Mouse (Mus musculus) liver, embryonic 12.5 days (tissue): Measurements from ENCODE around the gene Rrp1. TPM values are rescaled to one million over a fixed set of nuclear protein-coding genes. Genes with fewer than 3 reads are reported as not detected.
A peak's percentile ranks its signal among the peaks of the same experiment; 100 is the strongest.

ENCODE experiments used
- ATAC-seq: fragments of 200-750 bp; cut with Nextera tagmentation; 2 replicates; pipeline ENCODE4 v1.8.0; 2017; ENCODE audit warnings: moderate number of reproducible peaks, mild to moderate bottlenecking, moderate library complexity
- H3K27ac ChIP-seq: fragments of 300-500 bp; sonication (generic); 2 replicates; pipeline ENCODE4 v1.5.1; 2016; ENCODE audit warnings: mild to moderate bottlenecking
- H3K27me3 ChIP-seq: fragments of 300-500 bp; sonication (generic); replicated peaks from 2 replicates; pipeline ENCODE4 v1.6.1; 2016; ENCODE audit warnings: mild to moderate bottlenecking, moderate library complexity
- H3K36me3 ChIP-seq: fragments of 300-500 bp; sonication (generic); 2 replicates; pipeline ENCODE4 v1.6.1; 2016; ENCODE audit warnings: mild to moderate bottlenecking, moderate library complexity
- H3K4me1 ChIP-seq: fragments of 300-500 bp; sonication (generic); 2 replicates; pipeline ENCODE4 v1.6.1; 2016
- H3K4me2 ChIP-seq: fragments of 300-500 bp; sonication (generic); 2 replicates; pipeline ENCODE4 v1.6.1; 2016; ENCODE audit warnings: mild to moderate bottlenecking, moderate library complexity
- H3K4me3 ChIP-seq: fragments of 300-500 bp; sonication (generic); 2 replicates; pipeline ENCODE4 v1.5.1; 2016; ENCODE audit warnings: mild to moderate bottlenecking, moderate library complexity
- H3K9ac ChIP-seq: fragments of 300-500 bp; sonication (generic); 2 replicates; pipeline ENCODE4 v1.6.1; 2016; ENCODE audit warnings: mild to moderate bottlenecking, moderate library complexity
- H3K9me3 ChIP-seq: fragments of 300-500 bp; sonication (generic); replicated peaks from 2 replicates; pipeline ENCODE4 v1.6.1; 2016; ENCODE audit warnings: mild to moderate bottlenecking, moderate library complexity
- WGBS: fragments of 180-500 bp; shearing (Covaris S2); methylation state at CpG from one replicate; pipeline ENCODE4 v1.1.7; 2016; ENCODE audit not compliant: insufficient replicate concordance; 5-methylcytosine and 5-hydroxymethylcytosine counted together
- polyA plus RNA-seq: library from polyadenylated mRNA; unstranded; fragments of >200 nt; fragmentation: Nextera tagmentation; extraction: Ambion mirVana; gene quantifications from 2 replicates; pipeline ENCODE4 v1.2.1, GENCODE M21; 2016

Rrp1 gene
- polyA plus RNA-seq = 200 and 201 TPM in 2 replicates

GRCm38 (mm10) chr10:78412319-78413151 is at the start of gene Rrp1:
Gene Rrp1, minus strand, starts transcription at chr10:78413043.
- Histone ChIP-seq H3K4me1 (peaks cover 28% of the 10 kb centered on the region), H3K27me3 (no peaks in the 10 kb centered on the region), H3K36me3 (peaks cover 39% of the 10 kb centered on the region), H3K9ac (peak within 1 kb of the TSS; percentile 79), H3K9me3 (no peaks in the 10 kb centered on the region), H3K4me2 (peak within 1 kb of the TSS; percentile 77), H3K4me3 (peak within 1 kb of the TSS; percentile 89), H3K27ac (peak within 1 kb of the TSS; percentile 74)
- ATAC-seq = peak; percentile 89
- under 1% methylated on average over 70 of the region's 70 CpGs for WGBS

- no peaks in the 10 kb centered on the region for H3K9me3 ChIP-seq
- no peak overlapping the region for H3K9ac ChIP-seq
- no peak overlapping the region for H3K27ac ChIP-seq
- H3K4me3 ChIP-seq = no peak overlapping the region
- peaks cover 65% of the 10 kb centered on the region for H3K4me1 ChIP-seq
- no peak for ATAC-seq
- no peak overlapping the region for H3K4me2 ChIP-seq
- WGBS = 51% methylated on average over 4 of the region's 4 CpGs
- no peaks in the 10 kb centered on the region for H3K36me3 ChIP-seq
- no peaks in the 10 kb centered on the region for H3K27me3 ChIP-seq
Measured at GRCm38 (mm10) chr10:78461767-78462166, 48.9 kb upstream of the Rrp1 start.

- Histone ChIP-seq H3K27ac (no peak overlapping the region), H3K4me2 (no peak overlapping the region), H3K9ac (no peak overlapping the region), H3K4me3 (no peak overlapping the region), H3K9me3 (no peaks in the 10 kb centered on the region), H3K4me1 (peaks cover 62% of the 10 kb centered on the region), H3K27me3 (no peaks in the 10 kb centered on the region), H3K36me3 (no peaks in the 10 kb centered on the region)
- WGBS = 59% methylated on average over 4 of the region's 5 CpGs
- ATAC-seq = no peak
Measured at GRCm38 (mm10) chr10:78460463-78460862, 47.6 kb upstream of the Rrp1 start.

- 68% methylated on average over 5 of the region's 5 CpGs for WGBS
- Histone ChIP-seq H3K27me3 (no peaks in the 10 kb centered on the region), H3K4me3 (no peak overlapping the region), H3K36me3 (no peaks in the 10 kb centered on the region), H3K4me2 (no peak overlapping the region), H3K9ac (no peak overlapping the region), H3K9me3 (no peaks in the 10 kb centered on the region), H3K4me1 (peaks cover 46% of the 10 kb centered on the region), H3K27ac (peak overlapping the region; percentile 45; the same call in 1 of the 2 replicates)
- peak; percentile 9; the same call in 1 of the 2 replicates for ATAC-seq
Measured at GRCm38 (mm10) chr10:78458348-78459111, 45.7 kb upstream of the Rrp1 start.

GRCm38 (mm10) chr10:78457495-78458347 is 44.9 kb upstream of the Rrp1 start:
- WGBS = 25% methylated on average over 10 of the region's 10 CpGs
- peaks cover 38% of the 10 kb centered on the region for H3K4me1 ChIP-seq
- H3K4me2 ChIP-seq = peak overlapping the region; percentile 60
- H3K4me3 ChIP-seq = peak overlapping the region; percentile 34
- peak overlapping the region; percentile 51; the same call in 1 of the 2 replicates for H3K27ac ChIP-seq
- H3K9me3 ChIP-seq = no peaks in the 10 kb centered on the region
- no peaks in the 10 kb centered on the region for H3K27me3 ChIP-seq
- ATAC-seq = peak; percentile 75
- no peaks in the 10 kb centered on the region for H3K36me3 ChIP-seq
- peak overlapping the region; percentile 57 for H3K9ac ChIP-seq

- no peak overlapping the region for H3K4me3 ChIP-seq
- H3K4me2 ChIP-seq = no peak overlapping the region
- no peak overlapping the region for H3K27ac ChIP-seq
- no peaks in the 10 kb centered on the region for H3K27me3 ChIP-seq
- no peak overlapping the region for H3K9ac ChIP-seq
- H3K4me1 ChIP-seq = peaks cover 36% of the 10 kb centered on the region
- ATAC-seq = no peak
- WGBS = 86% methylated on average over 13 of the region's 13 CpGs
- no peaks in the 10 kb centered on the region for H3K36me3 ChIP-seq
- no peaks in the 10 kb centered on the region for H3K9me3 ChIP-seq
Measured at GRCm38 (mm10) chr10:78456696-78457095, 43.9 kb upstream of the Rrp1 start.

GRCm38 (mm10) chr10:78452641-78453040 is 39.8 kb upstream of the Rrp1 start:
- no peaks in the 10 kb centered on the region for H3K27me3 ChIP-seq
- no peaks in the 10 kb centered on the region for H3K9me3 ChIP-seq
- no peak for ATAC-seq
- peaks cover 30% of the 10 kb centered on the region for H3K36me3 ChIP-seq
- peaks cover 13% of the 10 kb centered on the region for H3K4me1 ChIP-seq
- no peak overlapping the region for H3K27ac ChIP-seq
- no peak overlapping the region for H3K9ac ChIP-seq
- H3K4me3 ChIP-seq = no peak overlapping the region
- 67% methylated on average over 4 of the region's 4 CpGs for WGBS
- no peak overlapping the region for H3K4me2 ChIP-seq

GRCm38 (mm10) chr10:78450761-78451160 is 37.9 kb upstream of the Rrp1 start:
- H3K9me3 ChIP-seq = no peaks in the 10 kb centered on the region
- 0 out of 2 replicates have a peak, but pooled peaks cover 5% of the 10 kb centered on the region for H3K4me1 ChIP-seq
- no peak overlapping the region for H3K27ac ChIP-seq
- no peak overlapping the region for H3K4me3 ChIP-seq
- no peak overlapping the region for H3K4me2 ChIP-seq
- no peak overlapping the region for H3K9ac ChIP-seq
- ATAC-seq = no peak
- H3K36me3 ChIP-seq = peaks cover 46% of the 10 kb centered on the region
- WGBS = 75% methylated on average over 5 of the region's 5 CpGs
- H3K27me3 ChIP-seq = no peaks in the 10 kb centered on the region

GRCm38 (mm10) chr10:78447396-78447795 is 34.6 kb upstream of the Rrp1 start:
- no peak overlapping the region for H3K4me3 ChIP-seq
- no peak overlapping the region for H3K4me2 ChIP-seq
- no peaks in the 10 kb centered on the region for H3K27me3 ChIP-seq
- H3K9me3 ChIP-seq = no peaks in the 10 kb centered on the region
- no peak overlapping the region for H3K27ac ChIP-seq
- peaks cover 69% of the 10 kb centered on the region for H3K36me3 ChIP-seq
- H3K4me1 ChIP-seq = no peaks in the 10 kb centered on the region
- H3K9ac ChIP-seq = no peak overlapping the region
- ATAC-seq = no peak
- 74% methylated on average over 3 of the region's 3 CpGs for WGBS

- 80% methylated on average over 3 of the region's 3 CpGs for WGBS
- no peak overlapping the region for H3K4me2 ChIP-seq
- H3K36me3 ChIP-seq = peaks cover 69% of the 10 kb centered on the region
Measured at GRCm38 (mm10) chr10:78446195-78446594, 33.4 kb upstream of the Rrp1 start.

GRCm38 (mm10) chr10:78442292-78442691 is 29.4 kb upstream of the Rrp1 start:
- no peaks in the 10 kb centered on the region for H3K27me3 ChIP-seq
- H3K9ac ChIP-seq = no peak overlapping the region
- ATAC-seq = no peak
- 73% methylated on average over 3 of the region's 3 CpGs for WGBS
- H3K9me3 ChIP-seq = no peaks in the 10 kb centered on the region
- H3K27ac ChIP-seq = no peak overlapping the region
- H3K4me1 ChIP-seq = 0 out of 2 replicates have a peak, but pooled peaks cover 2% of the 10 kb centered on the region
- no peak overlapping the region for H3K4me2 ChIP-seq
- peaks cover 40% of the 10 kb centered on the region for H3K36me3 ChIP-seq
- H3K4me3 ChIP-seq = no peak overlapping the region

More at GRCm38 (mm10) chr10:78446195-78446594, 33.4 kb upstream of the Rrp1 start:
- H3K9me3 ChIP-seq = no peaks in the 10 kb centered on the region
- H3K4me3 ChIP-seq = no peak overlapping the region
- H3K4me1 ChIP-seq = no peaks in the 10 kb centered on the region
- H3K27me3 ChIP-seq = no peaks in the 10 kb centered on the region
- H3K27ac ChIP-seq = no peak overlapping the region
- no peak overlapping the region for H3K9ac ChIP-seq
- ATAC-seq = no peak
